Mouse (Mus musculus) erythroblast, embryonic 14.5 days (primary cell): ENCODE data around the gene Lrch1. TPM values are rescaled to one million over a fixed set of nuclear protein-coding genes. Genes with fewer than 3 reads are reported as not detected.

ENCODE experiments used
- H3K27me3 ChIP-seq: 2 replicates; pipeline ENCODE4 v1.6.1; 2012; ENCODE audit warnings: inconsistent platforms; ENCODE audit not compliant: control insufficient read depth
- H3K36me3 ChIP-seq: 2 replicates; pipeline ENCODE4 v1.6.1; 2012; ENCODE audit warnings: mild to moderate bottlenecking, inconsistent platforms; ENCODE audit not compliant: control insufficient read depth
- H3K4me1 ChIP-seq: 2 replicates; pipeline ENCODE4 v1.6.1; 2012; ENCODE audit warnings: inconsistent platforms; ENCODE audit not compliant: control insufficient read depth
- H3K4me3 ChIP-seq: replicated peaks from 2 replicates; pipeline ENCODE3; 2012; ENCODE audit warnings: moderate library complexity, mild to moderate bottlenecking, inconsistent platforms
- H3K9me3 ChIP-seq: 2 replicates; pipeline ENCODE4 v1.6.1; 2012; ENCODE audit warnings: low read length, inconsistent platforms, mixed read lengths; ENCODE audit not compliant: control insufficient read depth
- GATA1 ChIP-seq: IDR thresholded peaks from 2 replicates; pipeline ENCODE4 v1.6.1; 2012; ENCODE audit warnings: low read length, inconsistent platforms, mixed read lengths
- TAL1 ChIP-seq: IDR thresholded peaks from 3 replicates; pipeline ENCODE4 v1.6.1; 2012; ENCODE audit warnings: low read length, inconsistent platforms, mixed read lengths
- polyA plus RNA-seq: library from polyadenylated mRNA; stranded (reverse); fragments of >175 nt; gene quantifications from 2 replicates; pipeline ENCODE4 v1.2.3, GENCODE M21; 2012

Gene Lrch1
- polyA plus RNA-seq, 1 experiment, result 0.31 TPM

DNA sequence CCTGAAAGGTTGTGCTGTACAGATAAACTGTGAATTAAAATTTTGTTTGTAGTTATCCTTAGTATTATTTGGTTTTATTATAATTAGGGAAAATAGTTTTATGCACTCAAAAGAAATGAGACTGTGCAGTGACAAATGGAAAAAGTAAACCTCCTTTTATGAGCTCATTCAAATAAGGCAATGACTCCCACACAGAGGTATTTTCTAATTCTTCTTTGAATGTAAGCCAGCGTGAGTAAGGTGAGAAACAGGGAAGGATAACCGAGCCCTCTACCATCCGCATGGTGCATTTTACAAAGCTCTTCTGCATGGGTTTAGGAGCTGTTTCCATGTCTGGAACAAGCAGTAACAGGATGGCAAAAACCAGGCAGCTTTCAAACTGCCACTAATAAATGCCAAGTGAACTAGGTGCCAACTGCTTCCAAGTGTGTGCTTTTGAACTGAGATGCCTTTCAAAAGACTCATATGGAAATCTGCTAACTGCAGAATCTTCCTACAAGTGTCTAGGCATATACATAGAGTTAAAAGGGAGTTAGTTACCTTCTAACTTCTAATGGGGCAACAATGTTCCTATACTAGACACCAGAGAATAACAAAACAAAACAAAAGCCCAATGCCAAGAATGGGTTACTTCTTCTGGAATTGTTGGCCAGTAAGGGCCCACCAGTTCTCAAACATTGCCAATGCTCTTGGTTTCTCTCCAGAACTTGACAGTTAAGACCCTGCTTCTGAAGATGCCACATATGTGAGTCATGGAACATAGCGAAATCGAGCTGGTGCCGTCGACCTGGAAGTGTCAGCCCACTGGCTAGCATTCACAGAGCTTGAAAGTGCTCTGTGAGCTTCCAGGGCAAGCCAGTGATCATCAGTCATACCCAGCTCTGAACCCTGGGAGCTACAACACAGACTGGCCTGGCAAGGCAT lies 124.7 kb downstream of the Lrch1 start:
- TF ChIP-seq GATA1, result no peak
- no peak for TF ChIP-seq TAL1
- peaks cover 16% of the 10 kb centered on the region for H3K4me1 ChIP-seq
- no peaks in the 10 kb centered on the region for H3K27me3 ChIP-seq
- H3K9me3 ChIP-seq, result no peaks in the 10 kb centered on the region
- no peak overlapping the region for H3K4me3 ChIP-seq
- H3K36me3 ChIP-seq, result peaks cover 26% of the 10 kb centered on the region

DNA sequence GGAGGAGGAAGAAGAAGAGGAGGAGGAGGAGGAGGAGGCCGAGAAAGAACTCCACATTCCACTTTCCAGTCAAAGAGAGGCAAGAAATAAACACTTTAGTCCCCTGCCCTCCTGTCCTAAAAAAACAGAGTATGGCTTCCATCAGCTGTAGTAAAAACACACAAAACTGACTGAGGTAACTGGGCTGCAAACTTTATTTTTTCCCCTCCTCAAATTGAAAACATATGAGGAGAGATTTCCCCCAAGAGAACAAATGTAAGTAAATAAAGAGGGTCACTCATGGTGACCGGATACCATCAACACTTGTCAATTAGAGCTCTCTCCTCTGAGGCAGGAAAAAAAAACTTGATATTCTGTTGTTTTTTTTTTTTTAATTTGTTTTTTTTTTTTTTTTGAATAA lies 125.6 kb downstream of the Lrch1 start:
- no peak overlapping the region for H3K4me3 ChIP-seq
- H3K36me3 ChIP-seq, result peaks cover 27% of the 10 kb centered on the region
- H3K4me1 ChIP-seq, result peaks cover 16% of the 10 kb centered on the region
- no peaks in the 10 kb centered on the region for H3K9me3 ChIP-seq
- TF ChIP-seq TAL1 (no peak), GATA1 (no peak)
- H3K27me3 ChIP-seq, result no peaks in the 10 kb centered on the region

DNA sequence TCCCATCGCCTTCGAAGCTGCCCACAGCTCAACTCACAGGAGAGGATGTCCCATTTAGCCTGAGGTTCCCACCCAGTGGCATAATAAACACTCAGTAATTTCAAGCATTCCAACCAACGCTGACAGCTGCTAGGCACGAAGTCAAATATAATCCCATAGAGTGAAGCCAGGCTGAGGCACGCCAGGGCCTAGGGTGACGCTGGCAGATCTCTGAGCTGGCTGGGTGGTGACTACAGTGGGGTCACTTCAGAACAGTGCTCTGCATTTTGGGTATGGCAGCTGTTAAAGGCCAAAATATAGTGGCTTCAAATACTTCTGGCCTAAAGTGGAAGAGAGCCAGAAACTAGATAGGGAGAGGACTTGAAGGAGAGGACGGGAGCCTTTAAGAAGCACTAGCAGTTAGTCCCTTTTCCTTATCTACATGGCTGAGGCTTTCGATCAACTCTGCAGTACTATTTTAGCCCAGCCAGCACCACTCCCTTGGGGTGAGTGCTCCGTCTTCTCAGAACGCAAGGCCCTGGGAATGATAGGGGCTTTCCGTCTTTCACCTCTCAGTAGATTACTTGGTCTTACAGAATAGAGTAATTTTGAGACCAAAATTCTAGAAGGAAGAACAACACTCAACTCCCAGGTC lies 127.4 kb downstream of the Lrch1 start:
- peaks cover 36% of the 10 kb centered on the region for H3K36me3 ChIP-seq
- peaks cover 16% of the 10 kb centered on the region for H3K4me1 ChIP-seq
- H3K4me3 ChIP-seq, result no peak overlapping the region
- no peaks in the 10 kb centered on the region for H3K9me3 ChIP-seq
- no peak for TF ChIP-seq GATA1
- no peak for TF ChIP-seq TAL1
- no peaks in the 10 kb centered on the region for H3K27me3 ChIP-seq

DNA sequence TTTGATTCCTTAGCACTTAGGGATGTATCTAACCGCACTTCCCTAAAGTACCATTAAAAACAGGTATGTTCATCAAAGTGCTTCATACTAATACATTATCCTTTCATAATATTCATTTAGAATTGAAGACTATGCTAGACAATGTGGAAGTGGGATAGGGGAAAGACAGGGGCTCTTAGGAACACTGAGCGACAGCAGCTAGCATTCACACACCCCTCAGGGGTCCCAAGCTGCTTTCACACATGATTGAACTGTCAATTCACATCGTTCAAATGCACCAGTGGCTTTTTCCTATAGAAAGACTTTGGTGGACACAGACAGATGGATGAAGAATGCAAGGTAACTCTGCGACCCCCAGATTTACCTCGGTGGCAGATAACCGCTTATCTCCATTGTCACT lies 131.0 kb downstream of the Lrch1 start:
- peaks cover 42% of the 10 kb centered on the region for H3K36me3 ChIP-seq
- no peaks in the 10 kb centered on the region for H3K27me3 ChIP-seq
- peaks cover 16% of the 10 kb centered on the region for H3K4me1 ChIP-seq
- TF ChIP-seq GATA1, result no peak
- no peak for TF ChIP-seq TAL1
- H3K4me3 ChIP-seq, result no peak overlapping the region
- H3K9me3 ChIP-seq, result no peaks in the 10 kb centered on the region

DNA sequence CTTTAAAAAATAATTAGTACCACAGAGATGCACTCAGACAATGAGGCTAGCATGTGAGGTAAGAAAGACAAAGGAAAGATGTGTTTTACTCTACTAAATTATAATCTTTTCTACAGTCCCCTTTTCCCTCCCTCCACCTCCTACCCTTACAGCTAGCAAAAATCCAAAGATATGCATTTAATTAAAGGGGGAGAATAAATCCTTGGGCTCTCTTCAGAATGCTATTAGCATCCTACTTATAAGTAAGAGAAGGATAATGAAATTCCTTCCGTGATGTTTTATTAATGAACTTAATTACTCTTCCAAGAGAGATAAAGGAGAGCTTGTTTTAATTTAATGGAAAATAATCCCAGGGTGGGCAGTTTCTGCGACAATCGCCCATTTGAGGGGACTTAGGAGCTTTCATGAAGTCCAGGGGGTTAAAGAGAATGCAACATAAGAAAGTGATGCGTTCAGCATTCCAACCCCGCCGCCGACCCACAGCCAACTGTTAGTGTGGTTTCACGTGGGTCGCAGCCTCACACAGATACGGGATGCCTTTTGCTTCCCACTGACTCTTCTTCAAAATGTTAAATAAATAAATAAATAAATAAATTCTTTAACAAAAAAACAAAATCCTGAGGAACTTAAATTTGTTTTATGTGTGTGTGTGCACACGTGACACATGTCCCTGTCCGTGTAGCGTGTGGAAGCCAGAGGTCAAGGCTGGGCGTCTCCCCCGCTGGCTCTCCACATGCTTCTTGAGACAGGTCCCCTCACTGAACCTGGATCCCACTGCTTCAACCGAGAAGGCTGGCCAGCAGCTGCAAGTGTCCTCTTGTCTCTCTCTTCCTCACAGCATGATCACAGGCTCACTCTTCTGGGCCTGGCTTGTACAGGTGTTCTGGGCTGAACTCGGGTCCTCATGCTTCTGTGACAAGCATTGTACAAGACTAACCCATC lies 132.6 kb downstream of the Lrch1 start:
- peaks cover 53% of the 10 kb centered on the region for H3K36me3 ChIP-seq
- H3K4me1 ChIP-seq, result peaks cover 5% of the 10 kb centered on the region
- TF ChIP-seq GATA1 (no peak), TAL1 (no peak)
- no peak overlapping the region for H3K4me3 ChIP-seq
- H3K27me3 ChIP-seq, result no peaks in the 10 kb centered on the region
- H3K9me3 ChIP-seq, result no peaks in the 10 kb centered on the region

DNA sequence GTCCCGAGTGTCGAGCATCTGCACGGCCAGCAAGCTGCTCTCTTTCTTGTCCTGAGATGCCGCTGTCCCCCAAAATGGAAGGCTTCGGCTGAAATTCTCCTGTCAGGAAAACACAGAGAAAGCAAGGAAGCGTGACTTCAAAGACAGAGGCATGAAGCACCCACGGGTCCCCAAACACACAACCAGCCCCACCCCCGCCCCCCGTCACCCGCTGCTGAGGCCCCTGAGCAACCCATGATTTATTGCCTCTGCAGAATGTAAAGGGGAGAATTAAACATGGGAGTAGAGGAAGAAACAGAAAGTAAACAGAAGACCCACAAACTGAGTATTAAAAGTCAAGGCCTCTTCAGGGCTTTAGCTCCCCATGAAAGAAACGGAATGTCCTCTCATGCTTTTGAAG lies 136.1 kb downstream of the Lrch1 start:
- no peaks in the 10 kb centered on the region for H3K4me1 ChIP-seq
- no peak overlapping the region for H3K4me3 ChIP-seq
- TF ChIP-seq GATA1 (no peak), TAL1 (no peak)
- H3K27me3 ChIP-seq, result no peaks in the 10 kb centered on the region
- no peaks in the 10 kb centered on the region for H3K9me3 ChIP-seq
- H3K36me3 ChIP-seq, result peaks cover 57% of the 10 kb centered on the region

DNA sequence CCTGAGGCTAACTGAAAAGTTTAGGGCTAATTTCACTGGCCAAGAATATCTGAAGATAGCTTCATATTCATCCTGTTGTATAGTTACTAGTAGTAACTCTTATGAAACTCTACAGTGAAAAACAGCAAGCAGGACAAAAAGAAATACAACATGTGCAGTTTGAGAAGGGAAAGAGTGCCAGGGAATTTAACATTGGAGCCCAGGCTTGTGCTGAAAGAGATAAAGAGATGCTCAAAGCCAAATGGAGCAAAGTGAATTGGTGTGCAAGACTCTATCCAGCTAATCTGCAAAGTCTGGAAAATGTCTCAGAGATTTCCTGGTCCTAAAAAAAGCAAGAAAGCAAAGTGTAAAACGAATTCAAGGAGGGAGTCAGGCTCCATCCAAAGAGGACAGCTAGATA lies 145.7 kb downstream of the Lrch1 start:
- no peak overlapping the region for H3K4me3 ChIP-seq
- H3K27me3 ChIP-seq, result no peaks in the 10 kb centered on the region
- no peaks in the 10 kb centered on the region for H3K4me1 ChIP-seq
- TF ChIP-seq GATA1 (no peak), TAL1 (no peak)
- peaks cover 7% of the 10 kb centered on the region for H3K9me3 ChIP-seq
- H3K36me3 ChIP-seq, result peaks cover 58% of the 10 kb centered on the region

DNA sequence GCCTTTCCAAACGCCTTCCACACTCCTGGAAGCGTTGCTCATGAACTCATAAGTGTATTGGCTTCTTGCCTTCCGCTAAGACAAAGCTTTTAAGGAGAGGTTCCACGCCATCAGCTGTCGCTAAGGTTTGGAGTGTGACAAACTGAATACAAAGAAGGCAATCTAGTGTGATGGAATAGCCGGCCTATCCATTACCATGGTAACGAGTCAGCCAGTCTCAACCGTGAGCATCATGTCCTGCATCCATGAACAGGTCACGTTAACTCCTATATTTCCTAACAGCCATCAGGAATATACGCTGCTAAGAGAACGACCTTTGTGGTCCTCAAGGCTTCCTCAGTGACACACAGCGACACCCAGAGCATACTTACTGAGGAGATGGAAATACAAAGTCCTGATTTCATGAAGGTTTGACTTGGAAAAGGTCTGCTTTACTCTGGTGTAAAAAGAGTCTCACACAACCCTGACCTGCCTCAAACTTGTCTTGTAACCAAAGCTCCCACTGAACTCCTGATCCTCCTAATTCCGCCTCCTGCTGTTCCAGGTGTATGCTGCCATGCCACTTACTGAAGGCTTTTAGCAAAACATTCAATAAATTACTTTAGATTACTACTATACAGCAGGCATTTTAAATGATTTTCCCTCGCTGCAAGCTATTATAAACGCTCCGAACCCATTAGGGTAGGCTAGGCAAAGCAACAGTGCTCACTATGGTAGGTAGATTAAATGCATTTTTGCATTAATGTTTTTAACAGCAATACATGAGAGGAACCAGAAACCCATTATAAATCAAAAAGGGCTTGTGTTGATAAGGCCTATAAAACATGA lies 149.4 kb downstream of the Lrch1 start:
- no peaks in the 10 kb centered on the region for H3K4me1 ChIP-seq
- H3K27me3 ChIP-seq, result no peaks in the 10 kb centered on the region
- H3K9me3 ChIP-seq, result peaks cover 7% of the 10 kb centered on the region
- H3K36me3 ChIP-seq, result peaks cover 54% of the 10 kb centered on the region
- no peak overlapping the region for H3K4me3 ChIP-seq
- TF ChIP-seq GATA1 (no peak), TAL1 (no peak)
